Mouse (Mus musculus): ENCODE results near the gene Reep3. TPM values are rescaled to one million over a fixed set of nuclear protein-coding genes. Genes with fewer than 3 reads are reported as not detected.

Reep3 gene
- polyA plus RNA-seq, 1 experiment from 2014 or later, result 77.4 TPM

GRCm38 (mm10) chr10:67045192-67045899, 51.4 kb downstream of the Reep3 start:
- H3K9ac ChIP-seq (ENCODE audit: low read depth, low read length), result no peak overlapping the region
- no peak overlapping the region for H3K27ac ChIP-seq (ENCODE audit: low read depth, low read length)
- ATAC-seq, result no peak
- 48% methylated on average over 12 of the region's 12 CpGs for WGBS
- H3K9me3 ChIP-seq (ENCODE audit: control insufficient read depth), result no peaks in the 10 kb centered on the region
- H3K4me3 ChIP-seq (ENCODE audit: low read depth, low read length), result no peak overlapping the region
- H3K4me2 ChIP-seq (replicated peaks; ENCODE audit: low read depth), result no peak overlapping the region
- H3K4me1 ChIP-seq (replicated peaks; ENCODE audit: control insufficient read depth, insufficient read depth, low read length), result peaks cover 6% of the 10 kb centered on the region; the same call in 1 of the 2 replicates
- no peaks in the 10 kb centered on the region for H3K36me3 ChIP-seq (ENCODE audit: control insufficient read depth, insufficient read depth)
- TF ChIP-seq CTCF (IDR thresholded peaks at IDR 0.05; ENCODE audit: low read depth), result no peak
- H3K27me3 ChIP-seq (replicated peaks; ENCODE audit: control insufficient read depth, insufficient read depth, low read length), result no peaks in the 10 kb centered on the region

GRCm38 (mm10) chr10:67044346-67044745, 52.4 kb downstream of the Reep3 start:
- Histone ChIP-seq H3K9ac (ENCODE audit: low read depth, low read length) (no peak overlapping the region), H3K27me3 (replicated peaks; ENCODE audit: control insufficient read depth, insufficient read depth, low read length) (no peaks in the 10 kb centered on the region), H3K27ac (ENCODE audit: low read depth, low read length) (no peak overlapping the region), H3K4me1 (replicated peaks; ENCODE audit: control insufficient read depth, insufficient read depth, low read length) (peaks cover 6% of the 10 kb centered on the region; the same call in 1 of the 2 replicates), H3K9me3 (ENCODE audit: control insufficient read depth) (no peaks in the 10 kb centered on the region), H3K36me3 (ENCODE audit: control insufficient read depth, insufficient read depth) (no peaks in the 10 kb centered on the region), H3K4me3 (ENCODE audit: low read depth, low read length) (no peak overlapping the region), H3K4me2 (replicated peaks; ENCODE audit: low read depth) (no peak overlapping the region)
- WGBS, result 21% methylated on average over 5 of the region's 5 CpGs
- no peak for ATAC-seq
- TF ChIP-seq CTCF (IDR thresholded peaks at IDR 0.05; ENCODE audit: low read depth), result no peak

- no peak for ATAC-seq
- Histone ChIP-seq H3K27me3 (replicated peaks; ENCODE audit: control insufficient read depth, insufficient read depth, low read length) (no peaks in the 10 kb centered on the region), H3K9ac (ENCODE audit: low read depth, low read length) (no peak overlapping the region), H3K9me3 (ENCODE audit: control insufficient read depth) (no peaks in the 10 kb centered on the region), H3K4me1 (replicated peaks; ENCODE audit: control insufficient read depth, insufficient read depth, low read length) (peaks cover 6% of the 10 kb centered on the region; the same call in 1 of the 2 replicates), H3K27ac (ENCODE audit: low read depth, low read length) (no peak overlapping the region), H3K4me2 (replicated peaks; ENCODE audit: low read depth) (no peak overlapping the region), H3K4me3 (ENCODE audit: low read depth, low read length) (no peak overlapping the region), H3K36me3 (ENCODE audit: control insufficient read depth, insufficient read depth) (0 out of 2 replicates have a peak, but pooled peaks cover 4% of the 10 kb centered on the region)
- TF ChIP-seq CTCF (IDR thresholded peaks at IDR 0.05; ENCODE audit: low read depth), result no peak
- 89% methylated on average over 7 of the region's 7 CpGs for WGBS
These were observed 53.5 kb downstream of the Reep3 start for GRCm38 (mm10) chr10:67043236-67043635.

- ATAC-seq, result peak; percentile 79
- Histone ChIP-seq H3K27ac (ENCODE audit: low read depth, low read length) (peak overlapping the region; percentile 42), H3K27me3 (replicated peaks; ENCODE audit: control insufficient read depth, insufficient read depth, low read length) (no peaks in the 10 kb centered on the region), H3K9me3 (ENCODE audit: control insufficient read depth) (no peaks in the 10 kb centered on the region), H3K36me3 (ENCODE audit: control insufficient read depth, insufficient read depth) (peaks cover 15% of the 10 kb centered on the region), H3K9ac (ENCODE audit: low read depth, low read length) (no peak overlapping the region), H3K4me2 (replicated peaks; ENCODE audit: low read depth) (no peak overlapping the region), H3K4me1 (replicated peaks; ENCODE audit: control insufficient read depth, insufficient read depth, low read length) (peaks cover under 1% of the 10 kb centered on the region; the same call in 1 of the 2 replicates), H3K4me3 (ENCODE audit: low read depth, low read length) (no peak overlapping the region)
- 48% methylated on average over 3 of the region's 3 CpGs for WGBS
- no peak for TF ChIP-seq CTCF (IDR thresholded peaks at IDR 0.05; ENCODE audit: low read depth)
These were observed 56.3 kb downstream of the Reep3 start for GRCm38 (mm10) chr10:67040410-67040809.

GRCm38 (mm10) chr10:67039001-67039400, 57.7 kb downstream of the Reep3 start:
- Histone ChIP-seq H3K27ac (ENCODE audit: low read depth, low read length) (no peak overlapping the region), H3K9me3 (ENCODE audit: control insufficient read depth) (no peaks in the 10 kb centered on the region), H3K27me3 (replicated peaks; ENCODE audit: control insufficient read depth, insufficient read depth, low read length) (no peaks in the 10 kb centered on the region), H3K4me2 (replicated peaks; ENCODE audit: low read depth) (no peak overlapping the region), H3K9ac (ENCODE audit: low read depth, low read length) (no peak overlapping the region), H3K4me1 (replicated peaks; ENCODE audit: control insufficient read depth, insufficient read depth, low read length) (no peaks in the 10 kb centered on the region; the same call in 1 of the 2 replicates), H3K36me3 (ENCODE audit: control insufficient read depth, insufficient read depth) (peaks cover 23% of the 10 kb centered on the region), H3K4me3 (ENCODE audit: low read depth, low read length) (no peak overlapping the region)
- WGBS, result 81% methylated on average over 17 of the region's 17 CpGs
- no peak for TF ChIP-seq CTCF (IDR thresholded peaks at IDR 0.05; ENCODE audit: low read depth)
- ATAC-seq, result no peak

GRCm38 (mm10) chr10:67036542-67036941, 60.2 kb downstream of the Reep3 start:
- Histone ChIP-seq H3K27ac (ENCODE audit: low read depth, low read length) (no peak overlapping the region), H3K9ac (ENCODE audit: low read depth, low read length) (no peak overlapping the region), H3K27me3 (replicated peaks; ENCODE audit: control insufficient read depth, insufficient read depth, low read length) (no peaks in the 10 kb centered on the region), H3K4me2 (replicated peaks; ENCODE audit: low read depth) (no peak overlapping the region), H3K9me3 (ENCODE audit: control insufficient read depth) (no peaks in the 10 kb centered on the region), H3K4me3 (ENCODE audit: low read depth, low read length) (no peak overlapping the region), H3K4me1 (replicated peaks; ENCODE audit: control insufficient read depth, insufficient read depth, low read length) (no peaks in the 10 kb centered on the region; the same call in 1 of the 2 replicates), H3K36me3 (ENCODE audit: control insufficient read depth, insufficient read depth) (peaks cover 33% of the 10 kb centered on the region)
- no peak for ATAC-seq
- no peak for TF ChIP-seq CTCF (IDR thresholded peaks at IDR 0.05; ENCODE audit: low read depth)
- 93% methylated on average over 10 of the region's 10 CpGs for WGBS

All from intestine, postnatal 0 days (tissue).